Mouse (Mus musculus) forebrain, embryonic 12.5 days (tissue): ENCODE results near the gene Larp4b. TPM values are rescaled to one million over a fixed set of nuclear protein-coding genes. Genes with fewer than 3 reads are reported as not detected.

Experiments used
- ATAC-seq: fragments of 200-750 bp; cut with Nextera tagmentation; 2 replicates; pipeline ENCODE4 v1.8.0; 2017; ENCODE audit warnings: moderate TSS enrichment; ENCODE audit not compliant: low FRiP score
- H3K27ac ChIP-seq: fragments of 300-500 bp; sonication (generic); 2 replicates; pipeline ENCODE4 v1.5.1; 2016; ENCODE audit warnings: mild to moderate bottlenecking
- H3K27me3 ChIP-seq: fragments of 300-500 bp; sonication (generic); 2 replicates; pipeline ENCODE4 v1.6.1; 2016; ENCODE audit warnings: mild to moderate bottlenecking
- H3K36me3 ChIP-seq: fragments of 300-500 bp; sonication (generic); replicated peaks from 2 replicates; pipeline ENCODE4 v1.6.1; 2016; ENCODE audit warnings: mild to moderate bottlenecking
- H3K4me1 ChIP-seq: fragments of 300-500 bp; sonication (generic); 2 replicates; pipeline ENCODE4 v1.6.1; 2016
- H3K4me2 ChIP-seq: fragments of 300-500 bp; sonication (generic); 2 replicates; pipeline ENCODE4 v1.6.1; 2016; ENCODE audit warnings: mild to moderate bottlenecking, moderate library complexity
- H3K4me3 ChIP-seq: fragments of 300-500 bp; sonication (generic); replicated peaks from 2 replicates; pipeline ENCODE4 v1.5.1; 2016; ENCODE audit warnings: mild to moderate bottlenecking
- H3K9ac ChIP-seq: fragments of 300-500 bp; sonication (generic); 2 replicates; pipeline ENCODE4 v1.6.1; 2016; ENCODE audit warnings: mild to moderate bottlenecking
- H3K9me3 ChIP-seq: fragments of 300-500 bp; sonication (generic); 2 replicates; pipeline ENCODE4 v1.6.1; 2016
- WGBS: fragments of 180-500 bp; shearing (Covaris S2); methylation state at CpG from one replicate; pipeline ENCODE4 v1.1.7; 2016; 5-methylcytosine and 5-hydroxymethylcytosine counted together
- polyA plus RNA-seq: library from polyadenylated mRNA; unstranded; fragments of >200 nt; fragmentation: Nextera tagmentation; extraction: Ambion mirVana; gene quantifications from 2 replicates; pipeline ENCODE4 v1.2.1, GENCODE M21; 2016

The Larp4b gene
- polyA plus RNA-seq, 1 experiment from 2014 or later = 45.2 TPM

DNA sequence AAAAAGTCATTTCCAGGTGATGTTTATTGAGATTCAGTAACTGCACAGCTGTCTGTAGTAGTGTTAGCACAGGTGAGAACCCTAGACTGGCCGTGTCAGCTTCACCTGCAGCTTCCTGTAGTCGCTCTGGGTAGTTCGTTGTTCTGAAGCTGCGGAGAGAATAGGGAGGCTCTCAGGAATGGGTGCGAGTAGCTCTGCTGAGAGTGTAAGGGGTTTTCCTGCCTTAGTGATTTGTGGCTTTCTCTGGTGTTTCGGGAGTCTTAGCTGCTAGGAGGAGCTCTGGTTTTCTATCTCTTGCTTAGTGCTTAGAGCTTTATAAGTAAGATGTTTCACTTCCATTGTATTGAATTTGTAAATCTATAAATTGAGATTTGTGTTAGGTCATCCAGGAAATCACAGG is 42.4 kb downstream of the Larp4b start:
- Histone ChIP-seq H3K27me3 (no peaks in the 10 kb centered on the region), H3K27ac (no peak overlapping the region), H3K4me3 (no peak overlapping the region), H3K36me3 (peaks cover 42% of the 10 kb centered on the region), H3K9me3 (no peaks in the 10 kb centered on the region), H3K9ac (no peak overlapping the region), H3K4me2 (no peak overlapping the region), H3K4me1 (no peaks in the 10 kb centered on the region)
- WGBS = 92% methylated on average over 6 of the region's 6 CpGs
- no peak for ATAC-seq

DNA sequence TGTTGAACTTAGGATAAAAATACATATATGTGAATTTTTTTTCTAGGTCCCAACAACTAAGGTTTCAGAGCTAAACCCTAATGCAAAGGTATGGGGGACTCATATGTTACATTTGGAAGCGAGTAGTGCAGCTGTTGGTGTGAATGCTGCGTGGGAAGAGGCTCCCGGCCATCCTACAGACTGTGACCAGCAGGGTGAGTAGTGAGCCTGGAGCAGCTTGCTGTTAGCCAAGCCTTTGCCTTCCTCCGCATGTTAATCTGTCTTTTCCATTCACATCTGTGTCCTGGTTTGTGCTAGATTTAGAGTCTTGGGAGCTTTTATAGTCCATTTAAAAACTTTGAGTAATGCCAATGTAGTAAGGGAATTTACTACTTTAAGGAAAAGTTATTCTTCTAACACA is 43.1 kb downstream of the Larp4b start:
- Histone ChIP-seq H3K9me3 (no peaks in the 10 kb centered on the region), H3K27me3 (no peaks in the 10 kb centered on the region), H3K9ac (no peak overlapping the region), H3K36me3 (peaks cover 48% of the 10 kb centered on the region), H3K4me1 (peaks cover 1% of the 10 kb centered on the region; the same call in 1 of the 2 replicates), H3K4me3 (no peak overlapping the region), H3K27ac (no peak overlapping the region), H3K4me2 (no peak overlapping the region)
- 72% methylated on average over 4 of the region's 4 CpGs for WGBS
- no peak for ATAC-seq

DNA sequence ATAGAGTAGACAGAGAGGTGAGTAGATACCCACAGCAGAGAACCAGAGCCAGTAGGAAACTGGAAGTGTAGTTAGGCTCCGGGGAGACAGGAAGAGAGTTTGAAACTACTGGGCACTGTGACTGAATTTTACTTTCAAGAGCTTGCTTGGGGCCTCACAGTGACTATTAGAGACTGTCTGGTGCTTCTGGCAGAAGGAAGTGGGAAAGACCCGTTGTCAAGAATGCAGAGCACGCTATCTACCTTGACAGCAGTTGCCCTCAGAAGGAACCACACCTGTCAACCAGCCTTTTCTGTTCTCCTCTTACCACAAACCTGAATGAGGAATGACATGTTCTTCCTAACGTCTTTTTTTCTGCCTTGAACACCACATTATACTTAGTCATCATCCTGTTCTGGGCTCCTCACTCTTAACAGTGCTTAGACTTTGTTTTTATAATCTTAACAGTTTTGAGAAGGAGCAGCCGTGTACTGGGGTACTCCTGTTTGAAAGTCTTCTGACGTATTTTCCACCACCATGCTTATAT is 45.8 kb downstream of the Larp4b start:
- H3K27ac ChIP-seq = no peak overlapping the region
- H3K9me3 ChIP-seq = no peaks in the 10 kb centered on the region
- 86% methylated on average over 6 of the region's 6 CpGs for WGBS
- no peak overlapping the region for H3K4me3 ChIP-seq
- no peaks in the 10 kb centered on the region for H3K27me3 ChIP-seq
- ATAC-seq = no peak
- peaks cover 10% of the 10 kb centered on the region; the same call in 1 of the 2 replicates for H3K4me1 ChIP-seq
- no peak overlapping the region for H3K4me2 ChIP-seq
- no peak overlapping the region for H3K9ac ChIP-seq
- peaks cover 62% of the 10 kb centered on the region for H3K36me3 ChIP-seq

- Histone ChIP-seq H3K4me3 (no peak overlapping the region), H3K9ac (no peak overlapping the region), H3K36me3 (peaks cover 66% of the 10 kb centered on the region), H3K27me3 (no peaks in the 10 kb centered on the region), H3K9me3 (no peaks in the 10 kb centered on the region), H3K4me1 (peaks cover 10% of the 10 kb centered on the region; the same call in 1 of the 2 replicates), H3K4me2 (no peak overlapping the region), H3K27ac (no peak overlapping the region)
- no peak for ATAC-seq
- 84% methylated on average over 10 of the region's 10 CpGs for WGBS
Observed at GRCm38 (mm10) chr13:9140204-9140603, 46.5 kb downstream of the Larp4b start.

GRCm38 (mm10) chr13:9142371-9142770 is 48.7 kb downstream of the Larp4b start:
- WGBS = 5% methylated on average over 2 of the region's 2 CpGs
- Histone ChIP-seq H3K36me3 (peaks cover 66% of the 10 kb centered on the region), H3K9me3 (no peaks in the 10 kb centered on the region)

DNA sequence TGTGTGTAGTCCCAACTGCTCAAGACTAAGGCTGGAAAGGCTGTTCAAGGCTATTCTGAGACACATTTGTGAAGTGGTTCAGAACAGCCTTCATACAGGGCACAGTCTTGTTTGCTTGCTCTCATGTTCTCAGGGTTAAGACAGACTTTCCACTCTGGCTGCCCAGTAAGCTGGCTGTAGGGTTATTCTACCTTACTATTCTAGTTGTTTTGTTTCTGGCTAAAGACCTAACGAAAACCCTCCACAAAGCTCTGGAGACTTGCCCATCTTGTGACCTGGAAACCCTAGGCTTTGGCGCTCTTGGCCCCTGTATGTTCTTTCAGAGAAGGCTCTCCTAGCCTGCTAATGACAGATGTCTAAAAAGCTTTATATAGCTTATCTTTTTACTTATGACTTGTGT is 55.1 kb downstream of the Larp4b start:
- H3K9ac ChIP-seq = no peak overlapping the region
- H3K36me3 ChIP-seq = peaks cover 59% of the 10 kb centered on the region
- no peaks in the 10 kb centered on the region for H3K9me3 ChIP-seq
- peaks cover 7% of the 10 kb centered on the region for H3K4me1 ChIP-seq
- no peak overlapping the region for H3K27ac ChIP-seq
- no peak overlapping the region for H3K4me3 ChIP-seq
- no peak for ATAC-seq
- no peaks in the 10 kb centered on the region for H3K27me3 ChIP-seq
- H3K4me2 ChIP-seq = no peak overlapping the region
- WGBS = 75% methylated on average over 2 of the region's 2 CpGs

More at GRCm38 (mm10) chr13:9142371-9142770, 48.7 kb downstream of the Larp4b start:
- Histone ChIP-seq H3K4me3 (no peak overlapping the region), H3K4me2 (no peak overlapping the region), H3K4me1 (peaks cover 10% of the 10 kb centered on the region; the same call in 1 of the 2 replicates), H3K27me3 (no peaks in the 10 kb centered on the region), H3K27ac (no peak overlapping the region), H3K9ac (no peak overlapping the region)
- ATAC-seq = peak; percentile 41; the same call in 1 of the 2 replicates

- H3K9ac ChIP-seq = no peak overlapping the region
- H3K4me1 ChIP-seq = peaks cover 7% of the 10 kb centered on the region
- no peak overlapping the region for H3K4me2 ChIP-seq
- WGBS = 42% methylated on average over 7 of the region's 7 CpGs
- no peaks in the 10 kb centered on the region for H3K9me3 ChIP-seq
- H3K36me3 ChIP-seq = peaks cover 59% of the 10 kb centered on the region
- H3K4me3 ChIP-seq = no peak overlapping the region
- no peak overlapping the region for H3K27ac ChIP-seq
- no peak for ATAC-seq
- H3K27me3 ChIP-seq = no peaks in the 10 kb centered on the region
Observed at GRCm38 (mm10) chr13:9149473-9150217, 56.0 kb downstream of the Larp4b start.

DNA sequence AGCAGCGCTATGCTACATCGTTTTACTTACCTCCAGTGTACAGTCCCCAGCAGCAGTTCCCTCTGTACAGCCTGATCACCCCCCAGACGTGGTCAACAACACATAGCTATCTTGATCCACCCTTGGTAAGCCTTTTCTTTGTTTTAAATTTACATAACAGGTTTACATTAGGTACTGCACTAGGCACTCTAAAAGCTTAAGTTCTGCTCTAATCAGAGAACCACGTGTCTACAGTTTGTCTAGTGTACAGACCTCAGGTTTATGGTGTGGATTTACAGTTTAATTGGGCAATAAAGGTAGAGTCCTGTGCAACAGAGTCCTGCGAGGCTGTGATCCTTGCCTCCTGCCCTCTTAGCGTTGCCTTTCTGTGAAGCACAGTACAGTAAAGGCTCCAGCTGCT is 57.4 kb downstream of the Larp4b start:
- no peaks in the 10 kb centered on the region for H3K9me3 ChIP-seq
- no peak overlapping the region for H3K27ac ChIP-seq
- H3K4me3 ChIP-seq = no peak overlapping the region
- peaks cover 7% of the 10 kb centered on the region for H3K4me1 ChIP-seq
- WGBS = 92% methylated on average over 6 of the region's 6 CpGs
- no peak overlapping the region for H3K4me2 ChIP-seq
- no peak overlapping the region for H3K9ac ChIP-seq
- peaks cover 58% of the 10 kb centered on the region for H3K36me3 ChIP-seq
- no peaks in the 10 kb centered on the region for H3K27me3 ChIP-seq
- no peak for ATAC-seq

DNA sequence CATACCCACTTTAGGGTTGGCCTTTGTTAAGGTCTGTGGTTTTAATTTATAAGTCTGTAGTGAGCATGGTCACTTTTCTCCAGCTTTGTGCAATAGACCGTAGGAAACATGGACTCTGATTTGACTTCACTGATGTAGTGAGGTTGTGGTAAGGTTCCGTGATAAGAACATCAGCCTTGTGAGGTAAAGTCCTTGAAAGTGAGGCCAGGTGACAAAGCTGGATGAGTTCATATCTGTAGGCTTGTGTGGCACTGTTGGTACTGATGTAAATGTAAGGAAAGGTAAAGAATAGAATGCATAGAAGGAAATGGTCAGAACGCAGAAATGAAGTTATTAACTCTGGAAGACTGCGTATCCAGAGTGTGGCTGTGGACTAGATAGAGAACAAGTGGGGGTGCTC is 57.9 kb downstream of the Larp4b start:
- peaks cover 61% of the 10 kb centered on the region for H3K36me3 ChIP-seq

DNA sequence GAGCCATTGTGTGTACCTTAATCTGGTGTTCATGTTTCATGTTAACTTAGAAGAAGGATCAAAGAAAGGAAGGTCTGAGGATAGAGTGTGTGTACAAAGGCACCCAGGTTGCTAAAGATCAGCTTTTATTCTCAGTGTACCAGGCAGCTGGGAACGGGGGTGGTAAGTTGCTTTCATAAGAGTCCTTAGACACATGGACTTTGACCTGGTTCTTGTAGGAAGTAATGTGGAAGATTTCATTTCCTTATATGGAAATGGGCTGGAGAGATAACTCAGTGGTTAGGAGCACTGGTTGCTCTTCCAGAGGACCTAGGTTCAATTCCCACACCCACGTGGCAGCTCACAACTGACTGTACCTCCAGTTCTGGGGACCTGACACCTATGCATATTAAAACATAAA is 58.6 kb downstream of the Larp4b start:
- H3K9me3 ChIP-seq = no peaks in the 10 kb centered on the region
- WGBS = 88% methylated on average over 2 of the region's 2 CpGs
- H3K9ac ChIP-seq = no peak overlapping the region
- H3K27me3 ChIP-seq = no peaks in the 10 kb centered on the region
- H3K36me3 ChIP-seq = peaks cover 66% of the 10 kb centered on the region
- H3K27ac ChIP-seq = no peak overlapping the region
- no peak overlapping the region for H3K4me3 ChIP-seq
- H3K4me1 ChIP-seq = peaks cover 7% of the 10 kb centered on the region
- ATAC-seq = no peak
- H3K4me2 ChIP-seq = no peak overlapping the region

More for the DNA sequence above, 57.9 kb downstream of the Larp4b start:
- H3K9me3 ChIP-seq = no peaks in the 10 kb centered on the region
- H3K9ac ChIP-seq = no peak overlapping the region
- no peaks in the 10 kb centered on the region for H3K27me3 ChIP-seq
- H3K4me2 ChIP-seq = no peak overlapping the region
- no peak overlapping the region for H3K27ac ChIP-seq
- 98% methylated on average over 4 of the region's 4 CpGs for WGBS
- no peak for ATAC-seq
- no peak overlapping the region for H3K4me3 ChIP-seq
- peaks cover 7% of the 10 kb centered on the region for H3K4me1 ChIP-seq

DNA sequence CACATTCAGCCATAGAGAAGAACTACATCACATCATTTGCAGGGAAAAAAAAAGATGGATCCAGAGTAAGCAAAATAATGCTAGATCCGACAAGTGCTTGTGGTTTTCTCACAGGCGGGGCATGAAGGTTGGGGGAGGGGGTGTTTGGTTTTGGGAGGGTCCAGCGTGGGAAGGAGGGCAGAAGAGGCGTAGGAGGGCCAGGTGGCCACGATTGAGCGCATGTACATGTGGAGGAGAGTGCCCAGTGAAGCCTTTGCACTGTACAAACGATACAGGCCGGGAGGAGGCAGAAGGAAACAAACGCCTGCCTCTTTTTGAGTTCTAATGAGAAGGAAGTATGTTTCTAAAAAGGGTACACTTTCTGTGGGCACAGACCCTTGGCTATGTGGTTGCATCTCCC is 60.1 kb downstream of the Larp4b start:
- 88% methylated on average over 9 of the region's 9 CpGs for whole genome bisulfite sequencing

GRCm38 (mm10) chr13:9159282-9159681 is 65.6 kb downstream of the Larp4b start:
- Histone ChIP-seq H3K27ac (no peak overlapping the region), H3K36me3 (peaks cover 74% of the 10 kb centered on the region), H3K27me3 (no peaks in the 10 kb centered on the region), H3K9me3 (no peaks in the 10 kb centered on the region), H3K4me1 (no peaks in the 10 kb centered on the region), H3K9ac (no peak overlapping the region), H3K4me3 (no peak overlapping the region), H3K4me2 (no peak overlapping the region)
- 94% methylated on average over 10 of the region's 10 CpGs for WGBS
- ATAC-seq = no peak

More for the DNA sequence above, 60.1 kb downstream of the Larp4b start:
- ATAC-seq = no peak
- no peaks in the 10 kb centered on the region for H3K27me3 ChIP-seq
- peaks cover 5% of the 10 kb centered on the region for H3K4me1 ChIP-seq
- no peak overlapping the region for H3K9ac ChIP-seq
- H3K36me3 ChIP-seq = peaks cover 71% of the 10 kb centered on the region
- no peak overlapping the region for H3K4me2 ChIP-seq
- no peaks in the 10 kb centered on the region for H3K9me3 ChIP-seq
- no peak overlapping the region for H3K27ac ChIP-seq
- H3K4me3 ChIP-seq = no peak overlapping the region

- no peak overlapping the region for H3K4me3 ChIP-seq
- 97% methylated on average over 4 of the region's 4 CpGs for WGBS
- no peaks in the 10 kb centered on the region for H3K4me1 ChIP-seq
- no peak overlapping the region for H3K27ac ChIP-seq
- ATAC-seq = no peak
- no peaks in the 10 kb centered on the region for H3K27me3 ChIP-seq
- H3K9me3 ChIP-seq = no peaks in the 10 kb centered on the region
- no peak overlapping the region for H3K4me2 ChIP-seq
- no peak overlapping the region for H3K9ac ChIP-seq
- H3K36me3 ChIP-seq = peaks cover 83% of the 10 kb centered on the region
Observed at GRCm38 (mm10) chr13:9162888-9163287, 69.2 kb downstream of the Larp4b start.
